In the genomic region with DNA sequence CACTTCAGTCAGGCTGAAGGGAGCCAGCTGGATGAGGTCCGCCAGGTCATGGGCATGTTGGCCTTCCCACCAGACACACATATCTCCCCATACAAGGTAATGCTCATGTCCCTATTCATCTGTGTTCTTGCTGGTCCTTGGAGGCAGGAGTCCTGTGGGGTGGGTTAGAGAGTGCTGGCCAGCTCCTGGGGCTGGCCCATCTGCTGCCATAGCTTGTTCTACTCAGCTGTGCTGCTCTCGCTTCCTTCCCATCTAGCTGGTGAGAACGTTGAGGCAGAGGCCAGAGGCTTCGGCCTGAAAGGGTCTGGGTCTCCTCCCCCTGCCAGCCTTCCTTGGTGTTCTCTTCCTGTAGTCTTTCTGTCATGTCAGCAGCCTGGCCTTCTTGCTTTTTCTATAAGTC, we compare ENCODE assay signal across 16 mouse cellular contexts. TPM values are rescaled to one million over a fixed set of nuclear protein-coding genes. Genes with fewer than 3 reads are reported as not detected.
A peak's percentile ranks its signal among the peaks of the same experiment; 100 is the strongest.
DNase-seq lines count a peak whose midpoint lies in the region; ATAC-seq lines count a peak whose summit lies in the region.
"Had no signal": no experiment of that assay in that cellular context is flagged by ENCODE, and none has a peak within 500 bp of the region (broad histone marks: within the 10 kb centered on the region; RNA-seq: fewer than 3 reads in every experiment).

No protein-coding gene starts in this region.

- H3K4me2 ChIP-seq in midbrain, embryonic 11.5 days = no peak overlapping the region
- no peak overlapping the region for H3K4me2 ChIP-seq in midbrain, embryonic 14.5 days (ENCODE audit: low read length)
- H3K4me2 ChIP-seq: embryonic facial prominence, embryonic 12.5 days; forebrain, embryonic 13.5 days; forebrain, embryonic 15.5 days had no signal

- H3K4me1 ChIP-seq in midbrain, embryonic 11.5 days (ENCODE audit: control insufficient read depth, insufficient read depth, low read length) = no peaks in the 10 kb centered on the region
- H3K4me1 ChIP-seq in midbrain, embryonic 14.5 days (ENCODE audit: control insufficient read depth, insufficient read depth, low read length) = no peaks in the 10 kb centered on the region
- H3K4me1 ChIP-seq: embryonic facial prominence, embryonic 10.5 days; embryonic facial prominence, embryonic 12.5 days; forebrain, embryonic 13.5 days; forebrain, embryonic 15.5 days had no signal

- no peak overlapping the region for H3K27ac ChIP-seq in midbrain, embryonic 11.5 days (ENCODE audit: low read depth, low read length)
- no peak overlapping the region for H3K27ac ChIP-seq in midbrain, embryonic 14.5 days (replicated peaks; ENCODE audit: low read depth, low read length)
- H3K27ac ChIP-seq: embryonic facial prominence, embryonic 10.5 days; embryonic facial prominence, embryonic 12.5 days; forebrain, embryonic 13.5 days; forebrain, embryonic 15.5 days had no signal

- H3K27me3 ChIP-seq in midbrain, embryonic 11.5 days (ENCODE audit: control insufficient read depth, insufficient read depth, low read length) = no peaks in the 10 kb centered on the region
- H3K27me3 ChIP-seq in midbrain, embryonic 14.5 days (ENCODE audit: control insufficient read depth, insufficient read depth, low read length) = no peaks in the 10 kb centered on the region
- H3K27me3 ChIP-seq: embryonic facial prominence, embryonic 12.5 days; forebrain, embryonic 13.5 days; forebrain, embryonic 15.5 days had no signal

- H3K36me3 ChIP-seq in midbrain, embryonic 11.5 days (ENCODE audit: control insufficient read depth, insufficient read depth, low read length) = peaks cover 42% of the 10 kb centered on the region
- H3K36me3 ChIP-seq in midbrain, embryonic 14.5 days (ENCODE audit: control insufficient read depth, insufficient read depth, low read length) = peaks cover 95% of the 10 kb centered on the region

- no peak overlapping the region for H3K4me3 ChIP-seq in midbrain, embryonic 11.5 days (ENCODE audit: low read depth, low read length)
- H3K4me3 ChIP-seq in midbrain, embryonic 14.5 days (replicated peaks; ENCODE audit: low read depth, low read length) = no peak overlapping the region
- H3K4me3 ChIP-seq: embryonic facial prominence, embryonic 10.5 days; embryonic facial prominence, embryonic 12.5 days; forebrain, embryonic 13.5 days; forebrain, embryonic 15.5 days had no signal

- WGBS in midbrain, embryonic 11.5 days = 95% methylated on average over 4 of the region's 4 CpGs
- WGBS in midbrain, embryonic 14.5 days = 95% methylated on average over 4 of the region's 4 CpGs

- peak; percentile 16 to 17 for DNase-seq in cerebellum, adult 18-20 months
- DNase-seq in cerebellum, adult 9-10 months = no peak
- peak; percentile 23 for DNase-seq in cerebellum, adult 9-11 months
- DNase-seq in cerebellum, adult 11 months = no peak
- peak; percentile 47 for DNase-seq in midbrain, embryonic 11.5 days (ENCODE audit: low spot score, missing footprints)
- no peak for DNase-seq in midbrain, embryonic 14.5 days
- DNase-seq in brain, adult 2 months (ENCODE audit: low read depth, low spot score) = peak; percentile 25
- DNase-seq in layer of hippocampus, adult 8-10 months (ENCODE audit: low spot score in 2 of 2) = no peak
- DNase-seq: adrenal gland, adult 2 months; adrenal gland, postnatal 10 days; adrenal gland, postnatal 25 days; forebrain, postnatal 0 days had no signal

- no peak overlapping the region for H3K9ac ChIP-seq in midbrain, embryonic 11.5 days (ENCODE audit: low read length)
- no peak overlapping the region for H3K9ac ChIP-seq in midbrain, embryonic 14.5 days (replicated peaks; ENCODE audit: low read length)
- H3K9ac ChIP-seq: embryonic facial prominence, embryonic 12.5 days; forebrain, embryonic 13.5 days; forebrain, embryonic 15.5 days; forebrain, postnatal 0 days had no signal

- no peaks in the 10 kb centered on the region for H3K9me3 ChIP-seq in midbrain, embryonic 11.5 days (ENCODE audit: control insufficient read depth, low read length)
- H3K9me3 ChIP-seq in midbrain, embryonic 14.5 days (ENCODE audit: control insufficient read depth, low read length) = no peaks in the 10 kb centered on the region
- H3K9me3 ChIP-seq: embryonic facial prominence, embryonic 10.5 days; embryonic facial prominence, embryonic 12.5 days; forebrain, embryonic 13.5 days; forebrain, embryonic 15.5 days had no signal

- no peak for ATAC-seq in midbrain, embryonic 11.5 days (ENCODE audit: low FRiP score)
- ATAC-seq in midbrain, embryonic 14.5 days (ENCODE audit: low FRiP score, low TSS enrichment) = no peak
- ATAC-seq: forebrain, embryonic 13.5 days; forebrain, embryonic 15.5 days; forebrain, postnatal 0 days had no signal

RNA-seq across cellular contexts. Expression of a gene that starts 9.7 kb away (rescaled TPM):
- 5.8 and 6.1 TPM in 2 replicates for polyA plus RNA-seq in midbrain, embryonic 11.5 days (2014; fragmentation: Nextera tagmentation; extraction: Ambion mirVana)
- 7.6 and 8.4 TPM in 2 replicates for polyA plus RNA-seq in midbrain, embryonic 14.5 days (2014; fragmentation: Nextera tagmentation; extraction: Ambion mirVana)
- 1 to 10 TPM; 7.0 to 9.7 (median 8.3) TPM for total RNA-seq in layer of hippocampus, adult 8-10 months (2022)

RNA-seq across cellular contexts. Expression of a gene that starts 33.3 kb away (rescaled TPM):
- polyA plus RNA-seq in midbrain, embryonic 11.5 days (2014; fragmentation: Nextera tagmentation; extraction: Ambion mirVana) = 149 and 157 TPM in 2 replicates
- polyA plus RNA-seq in midbrain, embryonic 14.5 days (2014; fragmentation: Nextera tagmentation; extraction: Ambion mirVana) = 120 and 138 TPM in 2 replicates
- total RNA-seq in layer of hippocampus, adult 8-10 months (2022) = 100 to 1,000 TPM in 2 of 4 experiments, 10 to 100 TPM in 2; 95.1 to 105 (median 98.5) TPM

Comparison
In these comparisons a context has a peak if more than half of its experiments do, and no peak if none do; other contexts are left out.
1. DNase-seq: peak in cerebellum, adult 18-20 months (2 of 2), cerebellum, adult 9-11 months (single experiment), midbrain, embryonic 11.5 days (single experiment) and brain, adult 2 months (single experiment); none in cerebellum, adult 9-10 months (single experiment), cerebellum, adult 11 months (single experiment), midbrain, embryonic 14.5 days (single experiment) and layer of hippocampus, adult 8-10 months (0 of 2).